Mouse (Mus musculus): Measurements from ENCODE around the gene Cbll1.
"Not testable (repeated sequence)": the region's sequence is repeated elsewhere in the genome, so short reads cannot be mapped to it uniquely, and the experiment has no call there.

Cbll1 gene

DNA sequence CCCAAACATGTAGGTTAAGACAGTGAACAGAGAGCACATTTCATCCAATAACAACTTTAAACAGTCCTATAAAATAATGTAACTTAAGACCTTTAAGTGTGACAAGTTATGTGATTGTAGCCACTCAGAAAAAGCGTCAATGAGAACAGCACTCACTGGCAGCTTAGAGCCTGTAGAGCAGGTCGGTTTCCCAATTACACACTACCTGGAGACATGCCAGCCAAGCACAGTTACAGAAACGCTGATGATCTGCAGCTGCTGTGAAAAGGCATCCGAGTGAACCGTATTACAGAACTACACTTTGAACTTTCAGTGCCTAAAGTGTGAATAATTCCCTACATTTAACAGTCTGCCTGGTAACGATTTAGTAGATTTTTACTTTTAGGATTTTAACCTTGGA, 13.0 kb downstream of the Cbll1 start:
- peak; percentile 19 to 50 for DNase-seq

DNA sequence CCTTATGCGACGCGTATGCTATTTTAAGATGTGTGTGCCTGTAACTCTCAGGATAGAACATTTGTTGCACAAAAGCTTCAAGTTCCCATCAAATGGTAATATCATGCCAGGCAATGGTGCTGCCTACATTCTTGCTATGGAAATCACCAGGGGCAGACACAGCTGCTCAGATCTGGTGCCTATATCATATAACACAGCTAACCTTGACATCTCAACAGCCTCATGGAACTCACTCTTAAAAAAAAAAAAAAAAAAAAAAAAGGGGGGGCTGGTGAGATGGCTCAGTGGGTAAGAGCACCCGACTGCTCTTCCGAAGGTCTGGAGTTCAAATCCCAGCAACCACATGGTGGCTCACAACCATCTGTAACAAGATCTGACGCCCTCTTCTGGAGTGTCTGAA, 21.2 kb downstream of the Cbll1 start:
- DNase-seq = not testable (repeated sequence)

DNA sequence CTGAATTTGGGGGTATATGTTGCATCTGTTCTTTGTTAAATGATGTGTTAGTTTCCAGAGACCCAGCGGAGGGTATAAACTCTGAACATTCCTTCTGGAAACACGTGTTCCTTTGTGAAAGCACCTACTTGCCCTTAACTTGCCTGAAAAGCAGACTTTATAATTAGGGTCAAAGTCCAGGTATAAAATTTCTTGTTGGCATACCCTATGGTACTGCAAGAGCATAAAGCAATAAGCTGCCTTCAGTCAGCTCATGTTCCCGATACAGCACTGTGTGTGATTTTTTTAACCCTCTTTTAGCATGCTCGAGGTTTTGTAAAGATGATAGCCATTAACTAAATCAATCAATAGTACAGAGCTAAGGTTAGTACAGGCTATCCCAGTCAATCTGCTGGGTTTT, 36.8 kb downstream of the Cbll1 start:
- no peak for DNase-seq

DNA sequence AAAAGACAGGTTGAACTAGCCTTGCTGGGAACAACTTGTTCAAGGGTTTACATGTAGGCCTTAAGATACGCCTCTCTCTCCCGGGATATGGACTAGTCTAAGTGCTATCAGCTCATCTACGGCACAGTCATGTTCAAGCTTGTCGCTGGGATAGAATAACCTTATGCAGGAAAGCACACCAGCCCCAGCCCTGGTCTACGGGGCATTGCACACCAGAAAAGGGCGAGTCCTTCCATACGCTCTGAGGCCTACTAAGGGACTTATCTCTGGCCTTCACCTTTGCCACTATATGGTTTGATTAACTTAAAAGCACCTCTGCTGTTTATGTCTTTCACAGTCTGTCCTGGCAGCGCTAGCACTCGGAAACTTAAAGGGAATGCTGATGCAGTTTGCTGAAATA, 38.0 kb downstream of the Cbll1 start:
- no peak for DNase-seq

DNA sequence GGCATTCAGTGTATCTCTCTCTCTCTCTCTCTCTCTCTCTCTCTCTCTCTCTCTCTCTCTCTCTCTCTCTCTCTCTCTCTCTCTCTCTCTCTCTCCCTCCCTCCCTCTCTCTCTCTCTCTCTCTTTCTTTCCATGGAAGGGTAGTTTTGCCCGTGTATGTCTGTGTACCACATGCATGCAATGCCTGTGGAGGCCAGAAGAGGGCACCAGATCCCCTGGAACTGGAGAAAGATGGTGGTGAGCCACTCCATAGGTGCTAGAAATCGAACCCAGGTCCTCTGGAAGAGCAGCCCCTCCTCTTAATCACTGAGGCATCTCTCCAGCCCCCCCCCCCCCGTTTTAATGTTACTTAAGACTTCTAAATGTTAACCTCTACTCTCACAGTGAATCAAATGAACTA, 39.1 kb downstream of the Cbll1 start:
- DNase-seq = peak in 1 of 2 experiments; percentile 37

DNA sequence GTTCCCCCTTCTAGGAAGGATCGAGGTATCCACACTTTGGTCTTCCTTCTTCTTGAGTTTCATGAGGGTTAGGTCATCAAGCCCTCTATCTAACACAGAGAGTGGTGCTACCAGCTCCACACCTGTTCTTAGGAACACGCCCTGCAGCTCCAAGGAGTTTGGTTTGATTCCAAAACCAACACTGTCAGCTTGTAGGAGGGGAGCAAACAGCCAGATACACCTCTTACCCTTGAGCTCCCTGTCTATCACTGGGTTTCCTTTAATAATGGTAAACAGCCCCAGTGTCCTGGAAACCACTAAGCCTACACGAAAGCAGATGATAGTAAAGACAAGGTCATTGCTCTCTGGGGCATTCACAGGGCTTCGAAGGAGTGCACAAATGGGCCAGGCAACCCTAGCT, 40.9 kb downstream of the Cbll1 start:
- DNase-seq = no peak

DNA sequence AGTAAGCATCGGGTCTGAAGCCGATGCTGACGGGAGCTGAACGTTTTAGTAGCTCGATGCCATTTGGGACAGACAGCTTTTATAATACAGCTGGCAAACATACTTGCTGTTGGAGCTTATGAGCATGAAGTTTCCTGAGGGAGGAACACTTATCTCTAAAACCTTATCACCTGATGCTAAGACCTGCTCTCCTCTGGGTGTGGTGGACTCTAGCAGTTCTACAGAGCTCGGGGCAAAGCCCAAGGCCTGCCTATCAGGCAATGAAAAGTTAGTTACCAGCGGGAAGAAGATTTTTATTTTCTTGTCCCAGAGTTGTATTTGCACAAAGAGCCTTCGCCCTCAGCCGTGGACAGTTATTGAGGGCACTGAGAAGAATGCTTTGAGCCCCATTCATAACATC, 43.1 kb downstream of the Cbll1 start:
- DNase-seq = no peak

DNA sequence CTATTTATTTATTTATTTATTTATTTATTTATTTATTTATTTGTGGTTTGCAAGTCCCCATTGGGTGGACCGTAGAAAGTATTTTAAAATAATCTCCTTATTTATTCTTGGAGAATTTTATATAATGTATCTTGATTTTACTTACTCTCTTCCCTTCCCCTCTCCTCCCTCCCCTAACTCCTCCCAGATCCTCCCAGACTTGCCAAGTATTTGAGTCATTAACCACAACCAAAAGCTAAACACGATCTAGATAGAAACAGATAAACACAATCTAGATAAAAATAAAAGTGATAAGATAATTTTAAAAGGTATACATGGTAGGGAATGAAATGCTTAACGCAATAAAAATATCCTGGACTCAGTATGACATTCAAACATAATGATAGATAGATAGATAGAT, 50.1 kb downstream of the Cbll1 start:
- DNase-seq = no peak

DNA sequence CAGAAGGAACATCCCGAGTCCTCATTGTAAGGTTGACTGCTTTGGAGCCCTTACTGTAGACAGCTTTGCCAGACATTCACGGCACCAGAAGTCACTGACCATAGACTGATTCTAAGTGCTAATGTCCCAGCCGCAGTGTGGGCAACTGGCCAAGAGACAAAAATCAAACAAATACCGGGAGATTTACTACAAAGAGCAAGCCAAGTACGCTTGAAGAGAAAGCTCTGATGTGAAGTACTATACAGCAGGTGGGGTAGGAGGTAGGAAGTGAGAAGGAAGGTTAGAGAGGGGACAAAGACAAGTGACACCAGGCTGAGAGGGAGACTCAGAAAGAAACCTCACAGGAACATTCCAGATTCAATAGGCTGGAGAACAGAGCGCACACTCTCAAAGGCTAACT, 54.6 kb downstream of the Cbll1 start:
- DNase-seq = peak in 1 of 2 experiments; percentile 38

DNA sequence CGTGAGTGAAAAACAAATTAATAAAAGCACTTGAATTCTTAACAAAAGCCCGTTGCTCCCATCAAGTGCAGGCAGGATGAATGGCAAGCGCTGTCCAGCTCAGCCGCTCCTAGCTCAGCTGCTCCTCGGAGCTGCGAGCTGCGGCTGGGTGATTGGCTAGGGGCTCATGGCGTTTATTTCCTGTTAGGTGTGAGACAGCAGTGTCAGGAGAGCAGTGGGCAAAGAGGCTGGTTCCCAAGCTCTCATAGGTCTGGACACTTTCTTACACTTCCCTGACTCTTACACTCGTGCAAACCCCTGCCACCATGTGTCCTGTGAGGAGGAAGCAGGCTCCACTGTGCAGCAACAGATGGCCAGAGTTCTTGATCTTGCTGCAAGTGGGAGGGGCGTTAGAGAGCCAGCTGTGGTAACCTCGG, 55.3 kb downstream of the Cbll1 start:
- peak in 1 of 2 experiments; percentile 7 for DNase-seq

DNA sequence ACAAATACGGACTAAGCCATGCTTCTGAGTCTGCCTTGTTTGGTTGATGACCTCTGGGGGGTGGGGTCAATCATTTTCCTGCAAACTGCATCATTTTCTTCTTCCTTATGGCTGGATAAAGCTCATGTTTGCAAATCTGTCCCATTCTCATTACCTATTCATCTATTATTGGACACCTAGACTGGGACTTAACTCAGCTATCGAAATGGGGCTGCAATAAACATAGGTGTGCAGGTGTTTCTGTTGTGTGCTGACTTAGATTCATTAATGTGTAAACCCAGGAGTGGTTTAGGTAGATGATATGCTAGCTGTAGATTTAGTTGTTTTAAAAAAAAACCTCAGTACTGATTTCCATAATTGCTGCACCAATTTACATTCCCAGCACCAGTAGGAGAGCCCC, 59.8 kb downstream of the Cbll1 start:
- DNase-seq = no peak

DNA sequence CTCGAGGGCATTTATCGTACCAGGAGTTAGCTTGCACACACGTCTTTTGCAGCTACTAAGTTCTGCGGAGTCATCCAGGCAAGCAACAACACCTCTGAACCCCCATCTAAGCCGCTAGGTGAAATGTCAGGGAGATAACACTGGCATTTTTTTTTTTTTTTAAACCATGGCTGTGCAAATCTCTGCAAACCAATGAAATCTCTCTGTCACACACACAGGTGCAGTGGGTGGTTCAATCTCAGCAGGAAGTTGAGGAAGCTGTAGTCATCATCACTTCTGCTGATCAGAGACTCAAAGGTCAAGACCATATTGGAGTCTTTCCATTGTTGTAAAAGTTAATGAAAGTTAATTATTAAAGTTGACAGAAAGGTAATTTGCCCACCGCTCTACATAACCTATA, 61.6 kb downstream of the Cbll1 start:
- DNase-seq = no peak

All from kidney, postnatal 36 days (tissue).